Mouse (Mus musculus) heart, embryonic 10.5 days (tissue): ENCODE measurements at regions not wholly inside any gene's neighbourhood (a gene's known extent, or its start where the extent isn't known, plus 50 kb on each side); places are given as distances from the start of the nearest gene placed in this dataset.
"Not testable (repeated sequence)": the region's sequence is repeated elsewhere in the genome, so short reads cannot be mapped to it uniquely, and the experiment has no call there.

Experiments used
- DNase-seq: peaks from one replicate; pipeline ENCODE4 v3.0.0-alpha.2; 2017; ENCODE audit warnings: low spot score
- H3K27ac ChIP-seq: fragments of 300-500 bp; sonication (generic); 2 replicates; pipeline ENCODE4 v1.5.1; 2016; ENCODE audit warnings: mild to moderate bottlenecking
- H3K27me3 ChIP-seq: fragments of 300-500 bp; sonication (generic); 2 replicates; pipeline ENCODE4 v1.6.1; 2016; ENCODE audit warnings: mild to moderate bottlenecking; ENCODE audit not compliant: poor library complexity, insufficient read depth, severe bottlenecking
- H3K36me3 ChIP-seq: fragments of 300-500 bp; sonication (generic); 2 replicates; pipeline ENCODE4 v1.6.1; 2016; ENCODE audit warnings: mild to moderate bottlenecking, moderate library complexity
- H3K4me1 ChIP-seq: fragments of 300-500 bp; sonication (generic); 2 replicates; pipeline ENCODE4 v1.6.1; 2016; ENCODE audit warnings: mild to moderate bottlenecking
- H3K4me3 ChIP-seq: fragments of 300-500 bp; sonication (generic); 2 replicates; pipeline ENCODE4 v1.5.1; 2016; ENCODE audit warnings: mild to moderate bottlenecking, moderate library complexity
- H3K9me3 ChIP-seq: fragments of 300-500 bp; sonication (generic); 2 replicates; pipeline ENCODE4 v1.6.1; 2016; ENCODE audit warnings: mild to moderate bottlenecking, moderate library complexity
- WGBS: fragments of 180-500 bp; shearing (Covaris S2); methylation state at CpG from one replicate; pipeline ENCODE4 v1.1.7; 2016; 5-methylcytosine and 5-hydroxymethylcytosine counted together

DNA sequence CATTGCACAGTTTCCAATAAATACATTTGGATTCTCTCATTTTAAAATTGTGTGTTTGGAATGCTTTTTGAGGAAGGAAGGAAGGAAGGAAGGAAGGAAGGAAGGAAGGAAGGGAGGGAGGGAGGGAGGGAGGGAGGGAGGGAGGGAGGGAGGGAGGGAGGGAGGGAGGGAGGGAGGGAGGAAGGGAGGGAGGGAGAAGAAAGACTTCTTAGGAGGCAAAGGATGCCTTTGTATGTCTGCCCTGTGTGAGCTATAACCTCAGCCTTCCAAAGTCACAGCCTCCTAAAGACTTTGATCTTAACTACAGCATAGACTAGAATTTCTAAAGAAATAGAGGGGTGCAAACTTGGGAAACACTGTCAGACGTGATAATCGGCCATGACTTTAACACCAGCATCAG lies 182.5 kb upstream of the Bmp4 start:
- 43% methylated on average over 2 of the region's 2 CpGs for WGBS
- H3K27ac ChIP-seq, result peak overlapping the region; percentile 69; the same call in 1 of the 2 replicates

DNA sequence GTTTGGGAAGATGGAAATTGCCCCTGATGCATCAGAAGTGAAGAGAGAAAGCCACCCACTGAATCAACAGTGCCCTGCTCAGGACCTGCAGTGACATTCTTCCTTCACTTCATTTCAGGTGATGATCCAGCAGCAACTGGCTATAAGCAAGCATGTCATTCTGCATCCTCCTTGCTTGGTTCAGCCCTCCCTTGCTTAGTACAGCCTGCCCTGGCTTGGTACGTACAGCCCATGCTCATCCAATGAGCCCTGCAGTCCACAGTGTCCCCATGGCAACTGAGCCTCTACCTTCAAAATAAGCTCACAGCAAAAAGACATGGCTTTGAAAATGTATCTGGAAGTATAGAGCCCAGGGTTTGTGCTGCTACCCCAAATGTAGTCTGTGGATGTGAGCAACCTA lies 181.4 kb upstream of the Bmp4 start:
- H3K4me1 ChIP-seq, result peaks cover 66% of the 10 kb centered on the region
- H3K4me3 ChIP-seq, result no peak overlapping the region
- no peaks in the 10 kb centered on the region for H3K36me3 ChIP-seq
- WGBS, result 68% methylated on average over 1 of the region's 1 CpGs
- H3K9me3 ChIP-seq, result no peaks in the 10 kb centered on the region
- no peak for DNase-seq
- H3K27ac ChIP-seq, result no peak overlapping the region
- H3K27me3 ChIP-seq, result no peaks in the 10 kb centered on the region

More for the DNA sequence above, 182.5 kb upstream of the Bmp4 start:
- DNase-seq, H3K36me3 ChIP-seq, H3K4me3 ChIP-seq, H3K9me3 ChIP-seq, H3K27me3 ChIP-seq: not testable (repeated sequence)
- peaks cover 59% of the 10 kb centered on the region for H3K4me1 ChIP-seq

DNA sequence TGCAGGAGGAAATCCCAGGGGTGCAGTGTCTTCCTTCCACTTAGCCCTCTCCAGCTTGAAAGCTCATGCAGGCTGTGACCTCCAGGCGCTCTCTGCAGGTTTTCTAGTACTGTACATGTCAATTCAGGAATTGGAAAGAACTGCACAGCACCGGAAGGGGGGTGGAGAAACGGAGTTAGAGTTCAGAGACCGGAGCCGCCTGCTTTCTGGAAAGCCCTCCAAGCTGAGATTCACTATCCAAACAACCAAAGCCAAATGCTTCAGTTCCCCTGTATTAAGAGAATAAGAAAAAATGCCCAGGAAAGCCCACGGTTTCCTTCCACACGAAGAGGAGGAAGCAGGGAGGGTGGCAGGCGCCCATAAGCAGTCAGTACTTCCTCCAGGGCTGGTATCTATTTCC lies 178.8 kb upstream of the Bmp4 start:
- no peak overlapping the region; the same call in 1 of the 2 replicates for H3K27ac ChIP-seq
- H3K27me3 ChIP-seq, result no peaks in the 10 kb centered on the region
- no peaks in the 10 kb centered on the region for H3K36me3 ChIP-seq
- no peaks in the 10 kb centered on the region for H3K9me3 ChIP-seq
- 71% methylated on average over 8 of the region's 8 CpGs for WGBS
- DNase-seq, result no peak
- no peak overlapping the region for H3K4me3 ChIP-seq
- H3K4me1 ChIP-seq, result peaks cover 48% of the 10 kb centered on the region

DNA sequence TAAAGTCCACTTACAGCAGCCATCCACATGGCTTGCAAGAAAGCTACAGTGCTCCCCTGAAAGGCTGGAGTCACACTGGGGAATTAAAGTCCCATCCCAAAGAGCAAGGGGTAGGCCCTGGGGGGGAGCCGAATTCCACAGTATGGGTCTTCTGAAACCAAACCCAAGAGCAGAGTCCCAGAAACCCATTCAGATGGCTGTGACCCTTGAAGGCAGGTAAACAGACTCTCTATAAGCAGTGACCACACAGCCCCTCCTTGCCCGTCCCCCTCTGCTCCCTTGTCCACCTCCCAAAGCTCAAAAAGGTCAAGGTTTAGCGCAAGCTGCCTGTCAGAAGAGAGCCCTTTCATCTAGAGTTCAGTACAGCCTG lies 176.9 kb upstream of the Bmp4 start:
- H3K9me3 ChIP-seq, result no peaks in the 10 kb centered on the region
- WGBS, result 52% methylated on average over 3 of the region's 3 CpGs
- DNase-seq, result no peak
- no peak overlapping the region for H3K4me3 ChIP-seq
- peak overlapping the region; percentile 45 for H3K27ac ChIP-seq
- peaks cover 30% of the 10 kb centered on the region for H3K4me1 ChIP-seq
- no peaks in the 10 kb centered on the region for H3K36me3 ChIP-seq
- H3K27me3 ChIP-seq, result no peaks in the 10 kb centered on the region

DNA sequence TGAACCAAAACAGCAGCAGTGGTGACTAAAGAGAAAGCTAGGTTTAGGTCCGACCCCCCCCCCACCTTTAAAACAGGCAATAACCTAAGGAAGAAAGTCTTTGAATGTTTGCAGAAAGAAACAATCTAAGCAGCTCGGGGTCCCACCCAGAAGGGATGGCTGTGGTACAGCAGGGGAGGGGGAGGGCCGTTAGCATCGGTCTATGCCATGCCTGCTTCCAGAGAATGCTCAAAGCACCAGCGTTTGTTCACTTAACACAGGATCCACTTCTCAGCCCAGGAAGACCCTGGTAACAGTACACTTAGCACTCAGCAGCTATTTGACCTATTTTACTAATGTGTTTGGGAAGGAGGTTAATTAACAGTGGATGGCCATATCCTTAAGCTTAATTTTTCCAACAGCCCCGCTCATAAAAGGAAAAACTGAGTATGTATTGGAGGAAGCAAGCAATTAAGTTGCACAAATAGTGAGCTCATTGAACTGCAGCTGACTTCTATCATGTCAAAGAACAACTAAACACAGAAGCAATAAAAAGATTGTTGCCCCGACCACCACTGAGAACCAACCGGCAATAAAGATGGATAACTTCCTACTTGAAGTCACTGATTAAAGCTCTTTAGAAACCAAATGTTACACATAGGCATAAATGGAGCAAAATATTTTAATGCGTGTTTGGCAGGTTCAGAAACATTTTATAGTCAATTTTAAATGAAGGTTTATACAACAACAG lies 176.4 kb upstream of the Bmp4 start:
- no peaks in the 10 kb centered on the region for H3K27me3 ChIP-seq
- WGBS, result 56% methylated on average over 9 of the region's 9 CpGs
- peaks cover 28% of the 10 kb centered on the region for H3K4me1 ChIP-seq
- peak overlapping the region; percentile 45 for H3K27ac ChIP-seq
- DNase-seq, result no peak
- H3K9me3 ChIP-seq, result no peaks in the 10 kb centered on the region
- no peaks in the 10 kb centered on the region for H3K36me3 ChIP-seq
- no peak overlapping the region for H3K4me3 ChIP-seq

DNA sequence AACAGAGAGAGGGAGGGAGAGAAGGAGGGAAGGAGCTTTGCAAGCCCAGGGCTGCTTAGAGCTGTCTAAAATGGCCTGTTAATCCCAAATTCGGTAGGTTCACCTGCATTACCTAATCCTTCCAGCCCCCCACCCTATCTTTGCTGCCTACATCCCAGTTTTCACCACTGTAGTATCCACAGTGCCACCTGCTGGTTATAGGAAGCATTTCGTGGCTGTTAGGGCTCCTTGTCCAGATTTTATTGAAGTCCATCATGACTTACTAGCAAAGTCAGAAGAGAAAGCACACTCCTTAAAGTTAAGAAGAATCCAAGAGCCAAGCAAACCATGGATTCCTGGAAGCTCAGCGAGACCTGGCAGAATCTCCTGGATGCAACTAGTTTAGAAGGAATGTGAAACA lies 174.5 kb upstream of the Bmp4 start:
- H3K4me3 ChIP-seq, result no peak overlapping the region
- 20% methylated on average over 3 of the region's 3 CpGs for WGBS
- H3K27ac ChIP-seq, result 0 out of 2 replicates have a peak overlapping the region, but pooled peaks have one; percentile 13
- DNase-seq, result no peak
- no peaks in the 10 kb centered on the region for H3K9me3 ChIP-seq
- H3K4me1 ChIP-seq, result peaks cover 22% of the 10 kb centered on the region
- H3K27me3 ChIP-seq, result no peaks in the 10 kb centered on the region
- no peaks in the 10 kb centered on the region for H3K36me3 ChIP-seq

DNA sequence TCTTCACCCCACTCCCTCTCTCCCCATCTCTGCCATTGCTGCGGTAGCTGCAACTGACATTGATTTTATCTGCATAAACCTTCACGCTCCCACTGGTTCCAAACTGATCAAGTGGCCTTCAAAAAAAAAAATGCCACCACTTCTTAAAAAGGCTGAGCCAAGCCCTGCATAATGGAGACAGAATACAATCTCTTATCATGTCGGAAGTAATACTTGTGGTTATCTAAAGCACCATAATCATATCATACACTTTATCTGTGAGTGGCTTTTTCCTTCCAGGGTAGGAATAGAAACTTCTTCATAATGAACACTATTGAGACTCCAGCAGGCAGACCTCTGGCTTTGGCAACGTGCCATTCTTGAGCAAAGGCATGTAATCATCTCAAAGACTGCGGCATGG lies 171.5 kb upstream of the Bmp4 start:
- Histone ChIP-seq H3K27me3 (peaks cover 7% of the 10 kb centered on the region; the same call in 1 of the 2 replicates), H3K36me3 (no peaks in the 10 kb centered on the region), H3K4me3 (no peak overlapping the region), H3K9me3 (no peaks in the 10 kb centered on the region), H3K4me1 (peaks cover under 1% of the 10 kb centered on the region; the same call in 1 of the 2 replicates), H3K27ac (no peak overlapping the region)
- 52% methylated on average over 5 of the region's 5 CpGs for WGBS
- no peak for DNase-seq

DNA sequence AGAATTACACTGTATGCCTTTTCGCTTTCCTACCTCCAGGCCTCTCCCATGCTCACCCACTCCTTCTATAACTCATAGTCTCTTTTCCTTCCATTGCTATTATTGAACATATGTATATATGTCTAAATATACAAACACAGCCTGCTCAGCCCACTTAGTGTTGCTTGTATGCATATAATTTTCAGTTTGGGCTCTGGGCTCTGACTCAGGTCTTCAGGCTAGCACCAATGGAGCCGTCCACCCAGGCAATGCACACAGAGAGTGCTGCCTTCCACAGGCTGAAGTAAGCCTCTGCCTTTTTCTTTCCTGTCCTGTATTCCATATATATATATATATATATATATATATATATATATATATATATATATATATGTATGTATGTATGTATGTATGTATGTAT lies 162.8 kb upstream of the Bmp4 start:
- H3K9me3 ChIP-seq, result no peaks in the 10 kb centered on the region
- no peak overlapping the region for H3K4me3 ChIP-seq
- WGBS, result 91% methylated on average over 2 of the region's 2 CpGs
- H3K27me3 ChIP-seq, result no peaks in the 10 kb centered on the region
- no peaks in the 10 kb centered on the region for H3K36me3 ChIP-seq
- DNase-seq, result no peak
- no peaks in the 10 kb centered on the region for H3K4me1 ChIP-seq
- no peak overlapping the region for H3K27ac ChIP-seq

DNA sequence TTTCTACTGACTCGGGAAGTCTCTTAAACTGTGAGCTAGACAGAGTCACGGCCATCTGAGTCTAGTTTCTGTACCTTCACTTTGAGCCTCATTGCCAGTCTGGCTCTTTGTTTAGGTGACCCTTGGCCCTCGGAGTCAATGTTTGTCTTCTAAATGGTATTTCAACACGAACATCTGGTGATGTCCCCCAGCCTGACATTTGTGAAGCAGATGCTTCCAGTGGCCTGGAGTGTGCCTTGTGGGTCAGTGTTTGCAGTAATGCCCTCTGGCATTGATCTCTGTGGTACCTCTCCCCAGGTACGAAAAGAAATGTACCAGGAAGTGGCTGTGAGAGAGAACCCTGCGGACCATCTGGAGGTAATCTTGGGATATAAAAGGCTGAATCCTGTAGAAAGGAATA lies 155.7 kb upstream of the Bmp4 start:
- H3K27me3 ChIP-seq, result no peaks in the 10 kb centered on the region
- 71% methylated on average over 6 of the region's 6 CpGs for WGBS
- no peaks in the 10 kb centered on the region for H3K4me1 ChIP-seq
- H3K36me3 ChIP-seq, result no peaks in the 10 kb centered on the region
- H3K9me3 ChIP-seq, result no peaks in the 10 kb centered on the region
- no peak overlapping the region for H3K4me3 ChIP-seq
- no peak for DNase-seq
- no peak overlapping the region for H3K27ac ChIP-seq

DNA sequence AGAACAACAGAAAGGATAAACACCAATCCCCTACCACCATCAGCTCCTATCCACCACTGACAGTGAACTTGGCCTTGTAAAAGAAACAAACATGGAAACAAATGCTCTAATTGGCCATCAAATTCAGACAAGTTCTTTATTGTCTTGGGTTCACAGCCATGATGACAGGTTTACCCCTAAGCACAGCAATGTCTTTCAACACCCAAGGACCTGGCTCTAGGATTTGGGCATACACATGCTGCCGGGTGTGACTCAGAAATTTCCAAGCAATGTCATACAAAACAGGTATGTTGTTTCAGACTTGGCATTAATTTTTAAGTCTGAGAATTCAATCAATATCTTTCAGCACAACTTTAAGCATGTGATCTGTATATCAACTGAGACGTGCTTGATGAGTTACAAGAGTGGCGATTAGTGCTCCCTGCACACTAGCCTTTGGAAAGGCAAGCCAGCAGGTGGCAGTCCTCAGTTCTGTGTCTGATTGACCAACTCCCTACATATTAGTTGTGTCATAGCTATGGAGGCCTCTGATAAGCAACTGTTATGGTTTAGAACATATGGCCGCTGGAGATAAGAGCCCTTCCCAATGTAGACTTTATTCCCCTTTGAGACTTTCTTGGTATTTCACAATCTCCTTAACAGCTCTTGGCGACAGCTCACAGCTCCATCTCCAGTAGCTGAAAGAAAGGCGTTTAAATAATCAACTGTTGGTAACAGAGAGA lies 149.2 kb upstream of the Bmp4 start:
- H3K4me1 ChIP-seq, result no peaks in the 10 kb centered on the region
- 69% methylated on average over 6 of the region's 6 CpGs for WGBS
- H3K36me3 ChIP-seq, result no peaks in the 10 kb centered on the region
- no peaks in the 10 kb centered on the region; the same call in 1 of the 2 replicates for H3K9me3 ChIP-seq
- no peak overlapping the region for H3K27ac ChIP-seq
- H3K27me3 ChIP-seq, result no peaks in the 10 kb centered on the region
- peak; percentile 89 for DNase-seq
- H3K4me3 ChIP-seq, result no peak overlapping the region

DNA sequence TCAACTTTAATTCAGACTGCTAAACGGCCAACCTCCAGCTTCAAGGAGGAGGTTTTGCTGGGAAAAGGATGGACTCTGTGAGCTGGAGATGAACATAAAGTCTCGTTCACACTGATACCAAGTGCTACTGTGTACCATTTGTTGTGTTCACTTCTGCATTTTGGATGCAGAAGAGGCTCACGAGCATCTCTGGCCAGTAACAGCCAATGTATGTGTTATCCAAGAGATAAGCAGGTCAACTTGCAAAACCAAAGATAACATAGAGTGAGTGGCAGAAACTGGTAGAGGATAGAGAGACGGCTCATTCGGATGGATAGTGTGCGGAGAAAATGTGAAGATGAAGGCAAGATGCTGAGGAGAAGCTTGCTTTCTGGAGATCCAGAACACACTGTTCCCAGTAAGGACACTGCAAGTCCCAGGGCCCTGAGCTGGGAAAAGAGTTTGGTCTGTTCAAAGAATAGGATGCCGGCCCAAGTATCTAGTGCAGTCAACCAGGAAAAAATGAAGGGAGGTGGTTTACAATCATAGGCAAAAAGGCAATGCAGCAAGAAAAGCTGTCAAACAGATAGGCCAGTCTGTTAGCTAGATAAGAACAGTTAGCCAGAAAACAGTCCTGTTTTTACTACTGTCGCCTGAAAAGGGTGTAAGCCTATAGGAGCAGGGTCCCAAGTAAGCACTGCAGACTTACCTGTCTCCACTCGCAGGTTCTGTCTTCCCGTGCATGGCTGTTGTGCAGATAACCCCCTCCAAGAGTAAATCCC lies 145.7 kb upstream of the Bmp4 start:
- no peaks in the 10 kb centered on the region for H3K4me1 ChIP-seq
- no peaks in the 10 kb centered on the region for H3K36me3 ChIP-seq
- H3K27me3 ChIP-seq, result no peaks in the 10 kb centered on the region
- no peak overlapping the region; the same call in 1 of the 2 replicates for H3K27ac ChIP-seq
- no peak for DNase-seq
- 60% methylated on average over 10 of the region's 10 CpGs for WGBS
- no peak overlapping the region for H3K4me3 ChIP-seq
- no peaks in the 10 kb centered on the region; the same call in 1 of the 2 replicates for H3K9me3 ChIP-seq

DNA sequence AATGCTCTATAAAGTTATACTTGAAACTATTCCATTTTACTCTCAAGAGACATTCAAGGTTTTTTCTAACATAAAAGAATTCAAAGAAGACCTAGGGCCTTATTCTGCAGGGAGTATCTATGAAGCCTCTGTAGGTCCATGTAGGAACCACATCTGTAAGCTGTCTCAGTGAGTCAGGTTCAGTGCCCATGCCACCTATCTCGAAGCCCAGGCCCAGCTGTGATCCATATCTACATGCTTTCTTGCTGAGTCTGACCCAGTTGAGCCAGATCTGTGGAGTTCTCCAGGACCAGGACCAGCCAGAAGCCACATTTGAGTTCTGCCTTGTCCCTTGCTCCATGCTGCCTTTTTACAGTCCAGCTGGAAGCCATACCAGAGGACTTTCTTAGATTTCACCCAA lies 142.2 kb upstream of the Bmp4 start:
- WGBS, result 75% methylated on average over 1 of the region's 1 CpGs

DNA sequence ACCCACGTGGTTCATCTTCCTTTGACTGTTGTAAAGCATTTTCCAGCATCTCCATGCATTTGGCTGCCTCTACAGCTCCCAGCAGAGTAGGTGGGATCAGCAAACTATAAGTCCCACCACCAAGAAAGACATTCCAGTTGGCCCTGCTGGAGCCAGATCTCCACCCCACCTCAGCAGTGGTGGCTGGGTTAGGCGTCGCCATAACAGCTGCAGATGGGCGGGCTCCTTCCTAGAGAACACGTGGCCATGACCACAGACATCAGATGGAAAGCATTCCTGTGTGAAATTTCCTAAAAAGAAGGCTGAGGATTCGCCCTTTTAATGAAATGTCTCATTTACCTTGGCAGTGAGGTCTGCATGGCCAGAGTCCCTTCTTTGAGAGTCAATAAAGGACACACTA lies 140.0 kb upstream of the Bmp4 start:
- Histone ChIP-seq H3K4me3 (no peak overlapping the region), H3K27ac (no peak overlapping the region), H3K9me3 (no peaks in the 10 kb centered on the region), H3K27me3 (no peaks in the 10 kb centered on the region), H3K36me3 (no peaks in the 10 kb centered on the region), H3K4me1 (no peaks in the 10 kb centered on the region)
- WGBS, result 80% methylated on average over 6 of the region's 6 CpGs
- no peak for DNase-seq

More for the DNA sequence above, 142.2 kb upstream of the Bmp4 start:
- Histone ChIP-seq H3K27ac (no peak overlapping the region), H3K4me3 (no peak overlapping the region), H3K9me3 (no peaks in the 10 kb centered on the region), H3K27me3 (no peaks in the 10 kb centered on the region), H3K36me3 (no peaks in the 10 kb centered on the region), H3K4me1 (no peaks in the 10 kb centered on the region)
- DNase-seq, result no peak
